Mouse (Mus musculus): ENCODE results near the gene Gpr142.
A peak's percentile ranks its signal among the peaks of the same experiment; 100 is the strongest.

The Gpr142 gene

DNA sequence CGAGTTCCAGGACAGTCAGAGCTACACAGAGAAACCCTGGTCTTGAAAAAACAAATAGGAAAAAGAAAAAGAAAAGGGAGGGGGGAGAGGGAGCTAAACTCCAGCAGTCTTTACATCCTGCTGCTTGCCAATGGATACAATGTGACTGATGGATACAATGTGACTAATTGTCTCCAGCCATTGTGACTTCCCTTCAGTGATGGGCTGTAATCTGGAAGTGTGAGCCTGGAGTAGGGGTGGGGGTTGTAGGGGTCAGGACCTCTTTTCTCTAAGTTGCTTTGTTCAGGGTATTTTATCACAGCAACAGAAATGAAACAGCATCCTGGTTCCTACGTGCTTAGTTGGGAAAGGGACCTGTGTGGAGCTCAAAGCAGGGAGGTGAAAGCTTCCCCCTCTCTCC, 20.4 kb downstream of the Gpr142 start:
- peaks cover 31% of the 10 kb centered on the region for H3K27me3 ChIP-seq (ENCODE audit: insufficient read depth, low read length)
- peaks cover 72% of the 10 kb centered on the region for H3K4me1 ChIP-seq (replicated peaks; ENCODE audit: low read depth, low read length)
- TF ChIP-seq NANOG (IDR thresholded peaks at IDR 0.05; ENCODE audit: borderline replicate concordance, low read length) (peak; percentile 85), CTCF (conservative IDR thresholded peaks at IDR 0.05; ENCODE audit: low read length) (no peak)
- H3K9me3 ChIP-seq (ENCODE audit: low read length) = no peaks in the 10 kb centered on the region
- H3K4me3 ChIP-seq (replicated peaks; ENCODE audit: low read length) = no peak overlapping the region
- H3K36me3 ChIP-seq (ENCODE audit: insufficient read depth, low read length) = no peaks in the 10 kb centered on the region

DNA sequence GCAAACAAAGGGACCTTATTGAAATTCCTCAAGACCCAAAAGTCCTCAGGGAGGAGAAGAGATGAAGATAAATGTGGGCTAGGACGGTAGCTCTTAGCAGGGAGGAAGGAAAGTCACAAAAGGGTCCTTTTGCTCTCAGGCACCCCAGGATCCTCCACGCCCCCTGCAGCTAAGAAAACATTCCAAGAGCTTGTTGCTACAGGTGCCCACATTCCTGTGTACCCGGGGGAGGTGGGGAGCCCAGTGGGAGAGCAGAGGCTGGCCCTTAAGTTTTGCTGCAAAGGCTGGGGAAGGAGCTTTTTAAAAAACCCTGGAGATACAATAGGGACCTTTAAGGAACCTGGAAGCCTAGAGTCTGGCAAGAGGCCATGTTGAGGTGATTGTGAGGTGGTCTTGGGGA, 21.7 kb downstream of the Gpr142 start:
- Histone ChIP-seq H3K9me3 (ENCODE audit: low read length) (no peaks in the 10 kb centered on the region), H3K27me3 (ENCODE audit: insufficient read depth, low read length) (peaks cover 38% of the 10 kb centered on the region), H3K4me3 (replicated peaks; ENCODE audit: low read length) (no peak overlapping the region), H3K4me1 (replicated peaks; ENCODE audit: low read depth, low read length) (peaks cover 68% of the 10 kb centered on the region), H3K36me3 (ENCODE audit: insufficient read depth, low read length) (no peaks in the 10 kb centered on the region)
- TF ChIP-seq NANOG (IDR thresholded peaks at IDR 0.05; ENCODE audit: borderline replicate concordance, low read length) = no peak
- TF ChIP-seq CTCF (conservative IDR thresholded peaks at IDR 0.05; ENCODE audit: low read length) = no peak
- no peak for TF ChIP-seq POU5F1 (IDR thresholded peaks at IDR 0.05; ENCODE audit: borderline replicate concordance, low read length)

DNA sequence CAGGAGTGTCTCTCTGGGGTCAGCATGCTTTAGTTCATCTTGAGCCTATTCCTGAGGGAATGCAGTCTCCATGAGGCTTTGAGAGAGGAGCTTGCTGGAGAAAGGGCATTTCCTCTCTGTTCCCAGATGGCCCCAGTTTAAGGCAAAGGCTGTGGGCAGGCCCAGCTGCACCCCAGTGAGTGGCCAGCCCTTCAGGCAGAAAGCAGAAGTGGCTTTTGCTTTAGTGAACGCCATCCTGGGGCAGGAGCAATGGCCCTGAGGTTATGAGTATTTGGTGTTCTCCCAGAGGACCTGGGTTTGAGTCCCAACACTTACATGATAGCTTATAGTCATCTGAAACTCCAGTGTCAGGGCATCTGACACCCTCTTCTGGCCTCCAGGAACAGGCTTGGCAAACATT, 22.6 kb downstream of the Gpr142 start:
- Histone ChIP-seq H3K4me1 (replicated peaks; ENCODE audit: low read depth, low read length) (peaks cover 68% of the 10 kb centered on the region), H3K9me3 (ENCODE audit: low read length) (no peaks in the 10 kb centered on the region), H3K36me3 (ENCODE audit: insufficient read depth, low read length) (no peaks in the 10 kb centered on the region), H3K27me3 (ENCODE audit: insufficient read depth, low read length) (peaks cover 37% of the 10 kb centered on the region), H3K4me3 (replicated peaks; ENCODE audit: low read length) (no peak overlapping the region)
- no peak for TF ChIP-seq NANOG (IDR thresholded peaks at IDR 0.05; ENCODE audit: borderline replicate concordance, low read length)
- TF ChIP-seq CTCF (conservative IDR thresholded peaks at IDR 0.05; ENCODE audit: low read length) = no peak
- TF ChIP-seq POU5F1 (IDR thresholded peaks at IDR 0.05; ENCODE audit: borderline replicate concordance, low read length) = no peak

DNA sequence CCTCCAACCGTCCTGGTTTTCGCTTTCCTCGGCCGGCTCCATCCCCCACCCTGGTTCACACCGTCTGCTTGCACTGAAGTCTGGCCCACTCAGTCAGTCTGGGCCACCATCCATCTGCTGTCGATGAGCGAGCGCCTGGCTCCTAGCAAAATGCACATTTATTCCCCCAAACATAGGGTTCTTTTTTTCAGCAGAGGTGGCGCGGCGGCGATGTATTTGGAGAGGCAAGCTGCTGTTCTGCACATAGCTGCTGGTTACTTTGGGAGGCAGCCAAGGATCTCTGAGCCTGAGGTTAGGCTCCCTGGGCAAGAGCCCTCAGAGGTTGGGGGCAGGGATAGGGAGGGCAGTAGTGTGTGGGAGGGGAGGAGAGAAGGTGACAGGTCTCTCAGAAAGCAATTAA, 24.0 kb downstream of the Gpr142 start:
- Histone ChIP-seq H3K9me3 (ENCODE audit: low read length) (no peaks in the 10 kb centered on the region), H3K36me3 (ENCODE audit: insufficient read depth, low read length) (no peaks in the 10 kb centered on the region), H3K27me3 (ENCODE audit: insufficient read depth, low read length) (peaks cover 28% of the 10 kb centered on the region), H3K4me1 (replicated peaks; ENCODE audit: low read depth, low read length) (peaks cover 65% of the 10 kb centered on the region), H3K4me3 (replicated peaks; ENCODE audit: low read length) (peak overlapping the region; percentile 41)
- peak; percentile 27; the same call in 1 of the 2 replicates for TF ChIP-seq NANOG (IDR thresholded peaks at IDR 0.05; ENCODE audit: borderline replicate concordance, low read length)
- no peak for TF ChIP-seq POU5F1 (IDR thresholded peaks at IDR 0.05; ENCODE audit: borderline replicate concordance, low read length)
- TF ChIP-seq CTCF (conservative IDR thresholded peaks at IDR 0.05; ENCODE audit: low read length) = no peak

DNA sequence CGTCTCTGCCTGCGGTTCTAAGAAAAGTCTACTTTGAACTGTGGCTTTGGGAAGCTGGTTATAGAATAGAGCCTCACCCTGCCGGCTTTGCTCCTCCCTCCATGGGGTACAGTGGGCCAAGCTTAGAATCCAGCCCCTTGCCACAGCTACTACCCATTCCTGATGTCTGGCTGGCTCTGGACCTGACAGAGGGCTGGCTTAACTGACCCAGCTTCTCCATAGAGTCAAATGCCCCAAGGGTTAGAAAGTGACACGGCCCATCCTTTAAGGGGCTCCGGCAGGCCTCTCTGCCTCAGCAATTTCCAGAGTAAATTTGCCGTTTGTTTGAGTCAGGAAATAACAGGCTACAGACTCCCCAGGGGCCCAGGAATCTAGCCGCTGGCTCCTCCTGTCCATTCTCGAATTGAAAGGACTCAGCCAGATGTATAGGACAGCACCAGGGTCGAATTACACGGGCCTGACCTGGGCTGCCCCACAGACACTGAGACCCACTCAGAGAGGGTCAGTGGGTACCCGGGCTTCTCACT, 24.5 kb downstream of the Gpr142 start:
- TF ChIP-seq NANOG (IDR thresholded peaks at IDR 0.05; ENCODE audit: borderline replicate concordance, low read length) (no peak; the same call in 1 of the 2 replicates), CTCF (conservative IDR thresholded peaks at IDR 0.05; ENCODE audit: low read length) (no peak), POU5F1 (IDR thresholded peaks at IDR 0.05; ENCODE audit: borderline replicate concordance, low read length) (no peak)
- H3K4me1 ChIP-seq (replicated peaks; ENCODE audit: low read depth, low read length) = peaks cover 63% of the 10 kb centered on the region
- peaks cover 28% of the 10 kb centered on the region for H3K27me3 ChIP-seq (ENCODE audit: insufficient read depth, low read length)
- H3K9me3 ChIP-seq (ENCODE audit: low read length) = no peaks in the 10 kb centered on the region
- no peaks in the 10 kb centered on the region for H3K36me3 ChIP-seq (ENCODE audit: insufficient read depth, low read length)
- H3K4me3 ChIP-seq (replicated peaks; ENCODE audit: low read length) = peak overlapping the region; percentile 41

DNA sequence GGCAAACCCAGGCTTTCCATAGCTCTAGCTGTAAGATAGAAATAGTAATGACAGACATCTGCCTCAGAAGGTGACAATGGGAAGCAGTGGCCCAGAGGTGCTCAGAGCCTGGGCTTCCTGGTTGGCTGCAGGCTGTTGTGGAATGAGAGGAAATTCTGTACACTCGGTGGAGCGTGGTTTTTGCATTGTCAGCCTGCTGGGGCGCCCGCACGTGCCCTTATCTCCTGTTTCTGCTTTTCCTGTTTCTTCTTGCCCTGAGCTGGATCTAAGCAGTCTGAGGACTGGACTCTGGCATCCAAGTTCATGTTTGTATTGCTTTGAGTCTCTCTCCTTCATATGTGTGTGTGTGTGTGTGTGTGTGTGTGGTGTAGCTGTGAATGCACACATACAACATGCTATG, 28.0 kb downstream of the Gpr142 start:
- Histone ChIP-seq H3K9me3 (ENCODE audit: low read length) (no peaks in the 10 kb centered on the region), H3K36me3 (ENCODE audit: insufficient read depth, low read length) (no peaks in the 10 kb centered on the region), H3K27me3 (ENCODE audit: insufficient read depth, low read length) (peaks cover 21% of the 10 kb centered on the region), H3K4me3 (replicated peaks; ENCODE audit: low read length) (no peak overlapping the region), H3K4me1 (replicated peaks; ENCODE audit: low read depth, low read length) (peaks cover 55% of the 10 kb centered on the region)
- no peak for TF ChIP-seq CTCF (conservative IDR thresholded peaks at IDR 0.05; ENCODE audit: low read length)
- TF ChIP-seq POU5F1 (IDR thresholded peaks at IDR 0.05; ENCODE audit: borderline replicate concordance, low read length) = no peak
- no peak for TF ChIP-seq NANOG (IDR thresholded peaks at IDR 0.05; ENCODE audit: borderline replicate concordance, low read length)

DNA sequence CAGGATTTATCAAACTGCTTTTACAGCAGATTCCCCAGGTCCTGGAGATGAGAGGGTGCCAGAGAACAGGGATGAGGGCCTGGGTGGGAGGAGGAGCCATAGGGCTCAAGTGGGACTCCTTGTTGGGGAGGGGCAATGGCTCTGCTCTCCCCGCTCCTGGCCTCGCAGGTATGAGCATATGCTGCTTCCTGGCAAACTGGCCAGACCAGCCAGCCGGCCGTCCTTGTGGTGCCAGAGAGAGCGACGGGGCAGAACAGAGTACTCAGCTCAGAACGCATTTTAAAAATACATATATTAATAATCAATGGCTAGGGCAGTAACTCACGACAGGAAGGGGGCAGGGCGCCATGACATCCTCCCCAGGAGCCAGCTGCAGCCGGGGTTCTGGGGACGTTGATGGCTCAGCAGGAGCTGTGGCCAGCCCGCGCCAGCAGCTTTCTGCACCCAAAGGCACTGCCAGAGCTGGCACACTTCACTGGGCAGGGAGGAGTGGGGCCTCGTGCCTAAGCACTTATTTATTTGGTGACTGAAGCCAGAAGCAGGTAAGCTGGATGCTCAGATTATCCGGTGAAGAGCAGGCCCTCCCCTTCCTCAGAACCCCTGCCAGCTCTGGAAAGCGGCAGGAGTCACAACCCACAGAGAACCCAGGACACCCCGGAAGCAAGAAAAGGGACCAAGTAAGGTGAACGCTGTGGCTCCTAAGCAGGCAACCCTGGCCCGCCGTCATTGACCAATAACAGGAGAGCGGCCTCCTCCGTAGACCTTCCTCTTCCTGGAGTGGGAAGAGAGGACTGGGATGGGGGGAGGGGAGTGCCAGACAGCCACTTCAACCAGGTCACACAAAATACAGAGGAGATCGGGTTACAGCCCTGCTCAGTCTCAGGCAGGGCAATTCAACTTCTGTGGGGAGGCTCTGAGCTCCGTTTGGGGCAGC, 31.0 kb downstream of the Gpr142 start:
- H3K4me3 ChIP-seq (replicated peaks; ENCODE audit: low read length) = peak overlapping the region; percentile 81
- no peaks in the 10 kb centered on the region for H3K9me3 ChIP-seq (ENCODE audit: low read length)
- peaks cover 47% of the 10 kb centered on the region for H3K4me1 ChIP-seq (replicated peaks; ENCODE audit: low read depth, low read length)
- peaks cover 5% of the 10 kb centered on the region for H3K27me3 ChIP-seq (ENCODE audit: insufficient read depth, low read length)
- no peak for TF ChIP-seq CTCF (conservative IDR thresholded peaks at IDR 0.05; ENCODE audit: low read length)
- no peak for TF ChIP-seq NANOG (IDR thresholded peaks at IDR 0.05; ENCODE audit: borderline replicate concordance, low read length)
- TF ChIP-seq POU5F1 (IDR thresholded peaks at IDR 0.05; ENCODE audit: borderline replicate concordance, low read length) = no peak
- H3K36me3 ChIP-seq (ENCODE audit: insufficient read depth, low read length) = no peaks in the 10 kb centered on the region

DNA sequence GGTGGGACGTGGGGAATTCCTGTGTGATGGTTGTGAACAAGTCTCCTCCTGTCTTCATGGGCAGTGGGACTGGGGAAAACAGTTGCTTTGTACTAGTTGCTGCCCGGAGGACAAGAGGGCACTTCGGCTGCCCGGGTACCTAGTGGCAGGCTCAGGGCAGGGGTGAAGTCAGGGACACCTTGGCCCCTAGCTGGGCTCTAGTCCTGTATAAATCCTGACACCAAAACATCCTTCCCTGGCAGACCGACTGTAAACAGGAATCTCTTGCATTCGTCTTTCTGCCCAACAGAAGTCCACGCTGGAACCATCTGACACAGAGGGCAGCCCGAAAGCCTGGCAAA, 31.7 kb downstream of the Gpr142 start:
- no peak for TF ChIP-seq NANOG (IDR thresholded peaks at IDR 0.05; ENCODE audit: borderline replicate concordance, low read length)
- no peak for TF ChIP-seq POU5F1 (IDR thresholded peaks at IDR 0.05; ENCODE audit: borderline replicate concordance, low read length)
- TF ChIP-seq CTCF (conservative IDR thresholded peaks at IDR 0.05; ENCODE audit: low read length) = no peak
- Histone ChIP-seq H3K36me3 (ENCODE audit: insufficient read depth, low read length) (no peaks in the 10 kb centered on the region), H3K4me3 (replicated peaks; ENCODE audit: low read length) (peak overlapping the region; percentile 81), H3K27me3 (ENCODE audit: insufficient read depth, low read length) (peaks cover 2% of the 10 kb centered on the region), H3K9me3 (ENCODE audit: low read length) (no peaks in the 10 kb centered on the region), H3K4me1 (replicated peaks; ENCODE audit: low read depth, low read length) (peaks cover 49% of the 10 kb centered on the region)

Measured in E14TG2a.4 (cell line).